Mouse (Mus musculus) kidney, embryonic 16.5 days (tissue): Measurements from ENCODE around the gene Jagn1. TPM values are rescaled to one million over a fixed set of nuclear protein-coding genes. Genes with fewer than 3 reads are reported as not detected.

Experiments
- ATAC-seq: fragments of 200-750 bp; cut with Nextera tagmentation; 2 replicates; pipeline ENCODE4 v1.8.0; 2017; ENCODE audit warnings: moderate TSS enrichment; ENCODE audit not compliant: low FRiP score, low TSS enrichment
- H3K27ac ChIP-seq: fragments of 300-500 bp; sonication (generic); 2 replicates; pipeline ENCODE4 v1.5.1; 2014; ENCODE audit warnings: low read length
- H3K27me3 ChIP-seq: fragments of 300-500 bp; sonication (generic); 2 replicates; pipeline ENCODE4 v1.6.1; 2014; ENCODE audit warnings: low read length, control low read depth, mixed read lengths; ENCODE audit not compliant: insufficient read depth
- H3K36me3 ChIP-seq: fragments of 300-500 bp; sonication (generic); 2 replicates; pipeline ENCODE4 v1.6.1; 2014; ENCODE audit warnings: low read length, control low read depth, mixed read lengths; ENCODE audit not compliant: insufficient read depth
- H3K4me1 ChIP-seq: fragments of 300-500 bp; sonication (generic); 2 replicates; pipeline ENCODE4 v1.6.1; 2014; ENCODE audit warnings: low read length, control low read depth, mixed read lengths; ENCODE audit not compliant: insufficient read depth
- H3K4me2 ChIP-seq: fragments of 300-500 bp; sonication (generic); replicated peaks from 2 replicates; pipeline ENCODE4 v1.6.1; 2014; ENCODE audit warnings: low read depth, low read length
- H3K4me3 ChIP-seq: fragments of 300-500 bp; sonication (generic); 2 replicates; pipeline ENCODE4 v1.5.1; 2014; ENCODE audit warnings: mild to moderate bottlenecking, low read length
- H3K9ac ChIP-seq: fragments of 300-500 bp; sonication (generic); replicated peaks from 2 replicates; pipeline ENCODE4 v1.6.1; 2014; ENCODE audit warnings: low read length
- H3K9me3 ChIP-seq: fragments of 300-500 bp; sonication (generic); 2 replicates; pipeline ENCODE4 v1.6.1; 2016; ENCODE audit warnings: low read length, control low read depth
- WGBS: fragments of 180-500 bp; shearing (Covaris S2); extraction: QIAGEN DNeasy Blood & Tissue Kit; methylation state at CpG from one replicate; pipeline ENCODE4 v1.1.7; 2014; 5-methylcytosine and 5-hydroxymethylcytosine counted together
- polyA plus RNA-seq: library from polyadenylated mRNA; unstranded; fragments of >200 nt; fragmentation: Nextera tagmentation; extraction: Ambion mirVana; gene quantifications from 2 replicates; pipeline ENCODE4 v1.2.1, GENCODE M21; 2015

Jagn1 gene
- polyA plus RNA-seq, 1 experiment from 2014 or later: 121 TPM

- Histone ChIP-seq H3K27me3 (no peaks in the 10 kb centered on the region), H3K4me3 (no peak overlapping the region), H3K27ac (no peak overlapping the region), H3K4me2 (no peak overlapping the region), H3K4me1 (no peaks in the 10 kb centered on the region), H3K9ac (no peak overlapping the region), H3K36me3 (peaks cover 9% of the 10 kb centered on the region), H3K9me3 (no peaks in the 10 kb centered on the region)
- no peak for ATAC-seq
- 62% methylated on average over 1 of the region's 1 CpGs for WGBS
Measured at GRCm38 (mm10) chr6:113410001-113410400, 32.4 kb upstream of the Jagn1 start.

- Histone ChIP-seq H3K4me2 (no peak overlapping the region), H3K36me3 (peaks cover 14% of the 10 kb centered on the region), H3K27me3 (no peaks in the 10 kb centered on the region), H3K27ac (no peak overlapping the region), H3K9me3 (no peaks in the 10 kb centered on the region), H3K4me3 (no peak overlapping the region), H3K9ac (no peak overlapping the region), H3K4me1 (peaks cover 14% of the 10 kb centered on the region)
- 89% methylated on average over 5 of the region's 5 CpGs for WGBS
- no peak for ATAC-seq
Measured at GRCm38 (mm10) chr6:113416416-113416815, 26.0 kb upstream of the Jagn1 start.

DNA sequence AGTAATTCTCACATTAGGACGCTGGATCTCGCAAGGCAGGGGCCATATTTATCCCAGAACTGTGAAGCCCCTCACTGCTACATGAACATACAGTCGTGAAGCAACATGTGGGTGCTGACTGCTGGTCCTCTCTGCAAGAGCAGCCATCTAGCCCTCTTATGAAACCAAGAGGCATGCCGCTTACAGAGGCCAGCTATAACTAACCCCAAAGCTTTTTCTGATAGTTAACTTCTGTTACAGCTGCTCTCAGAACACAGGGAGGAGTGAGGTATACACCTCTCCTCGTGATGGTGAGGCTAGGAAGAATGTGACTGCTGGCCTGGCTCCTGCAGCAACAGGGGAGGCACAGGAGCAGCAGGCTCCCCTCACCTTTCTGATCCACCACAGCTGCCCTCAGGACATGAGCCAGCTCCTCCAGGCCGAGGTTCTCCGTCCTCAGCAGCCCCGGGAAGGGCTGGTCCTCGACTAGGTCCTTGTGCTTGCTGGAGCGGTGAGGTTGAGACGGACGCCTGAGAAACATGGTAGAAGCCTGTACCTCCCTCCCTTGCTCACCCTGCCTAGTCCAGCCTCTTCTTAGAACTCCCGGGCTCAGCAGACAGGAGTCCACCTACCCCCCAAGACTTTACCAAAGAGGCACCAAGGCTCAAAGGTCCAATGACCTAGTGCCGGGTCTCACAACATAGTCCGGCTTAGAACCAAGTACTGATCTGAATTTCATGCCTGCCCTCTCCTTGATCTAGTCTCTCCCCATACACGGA, 23.7 kb upstream of the Jagn1 start:
- ATAC-seq: peak; percentile 63
- WGBS: 9% methylated on average over 16 of the region's 16 CpGs

DNA sequence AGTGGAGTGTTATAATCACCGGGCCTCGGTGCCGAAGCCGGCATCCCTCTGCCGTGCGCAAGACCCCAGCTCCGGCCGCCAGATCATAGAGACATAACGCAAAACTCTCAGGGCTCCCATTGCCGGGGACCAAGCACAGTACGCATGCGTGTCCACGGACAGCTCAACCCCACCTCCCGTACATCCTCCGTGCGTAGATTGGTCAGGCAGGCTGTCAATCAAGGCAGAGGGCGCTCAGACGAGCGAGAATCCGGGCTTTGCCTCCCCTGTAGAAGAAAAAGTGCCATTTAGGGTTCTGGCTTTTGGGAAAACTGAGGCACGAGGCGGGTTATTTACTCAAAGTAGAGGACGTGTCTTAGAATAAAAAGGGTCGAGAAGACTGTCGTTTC, 23.2 kb upstream of the Jagn1 start, which contains the start of gene Rpusd3:
Gene Rpusd3 (minus strand): TSS at position 142 of the 389 bp plus-strand sequence.
- under 1% methylated on average over 25 of the region's 25 CpGs for WGBS
- H3K9ac ChIP-seq: peak within 1 kb of the TSS; percentile 81
- peak within 1 kb of the TSS; percentile 70 for H3K27ac ChIP-seq
- peaks cover 14% of the 10 kb centered on the region for H3K4me1 ChIP-seq
- H3K4me2 ChIP-seq: peak within 1 kb of the TSS; percentile 63
- no peaks in the 10 kb centered on the region for H3K9me3 ChIP-seq
- ATAC-seq: peak; percentile 97
- H3K4me3 ChIP-seq: peak within 1 kb of the TSS; percentile 65
- H3K27me3 ChIP-seq: no peaks in the 10 kb centered on the region
- H3K36me3 ChIP-seq: peaks cover 14% of the 10 kb centered on the region

More for the DNA sequence above, 23.7 kb upstream of the Jagn1 start:
- no peaks in the 10 kb centered on the region for H3K27me3 ChIP-seq
- peaks cover 14% of the 10 kb centered on the region for H3K4me1 ChIP-seq
- peak overlapping the region; percentile 63 for H3K4me2 ChIP-seq
- H3K27ac ChIP-seq: peak overlapping the region; percentile 70
- no peaks in the 10 kb centered on the region for H3K9me3 ChIP-seq
- peaks cover 14% of the 10 kb centered on the region for H3K36me3 ChIP-seq
- H3K4me3 ChIP-seq: peak overlapping the region; percentile 65
- peak overlapping the region; percentile 81 for H3K9ac ChIP-seq

DNA sequence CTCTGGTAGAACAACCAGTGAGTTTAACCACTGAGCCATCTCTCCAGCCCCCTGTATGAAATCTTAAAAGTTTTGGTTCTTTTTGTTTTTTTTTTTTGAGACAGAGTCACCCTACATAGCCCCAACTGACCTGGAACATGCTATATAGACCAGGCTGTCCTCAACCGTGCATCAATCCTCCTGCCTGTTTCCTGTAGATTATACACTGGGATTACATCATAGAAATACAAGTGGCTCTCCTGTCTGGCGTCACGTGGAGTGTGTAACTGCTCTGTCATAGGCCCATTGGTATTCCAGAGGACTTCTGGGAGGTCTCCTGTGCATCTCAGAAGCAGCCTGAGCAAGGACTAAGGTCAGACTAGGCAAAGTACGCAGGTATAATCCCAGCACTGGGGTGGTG, 19.4 kb upstream of the Jagn1 start:
- Histone ChIP-seq H3K4me3 (no peak overlapping the region), H3K36me3 (no peaks in the 10 kb centered on the region), H3K27ac (no peak overlapping the region), H3K4me1 (peaks cover 10% of the 10 kb centered on the region), H3K9me3 (peaks cover 4% of the 10 kb centered on the region; the same call in 1 of the 2 replicates), H3K4me2 (no peak overlapping the region), H3K27me3 (no peaks in the 10 kb centered on the region), H3K9ac (no peak overlapping the region)
- WGBS: 73% methylated on average over 4 of the region's 4 CpGs
- ATAC-seq: no peak

GRCm38 (mm10) chr6:113424187-113424586, 18.2 kb upstream of the Jagn1 start:
- Histone ChIP-seq H3K9ac (no peak overlapping the region), H3K4me3 (no peak overlapping the region), H3K9me3 (peaks cover 4% of the 10 kb centered on the region; the same call in 1 of the 2 replicates), H3K27me3 (no peaks in the 10 kb centered on the region), H3K27ac (no peak overlapping the region), H3K36me3 (no peaks in the 10 kb centered on the region), H3K4me1 (0 out of 2 replicates have a peak, but pooled peaks cover 3% of the 10 kb centered on the region), H3K4me2 (no peak overlapping the region)
- no peak for ATAC-seq
- WGBS: 81% methylated on average over 7 of the region's 7 CpGs

GRCm38 (mm10) chr6:113426696-113427095, 15.7 kb upstream of the Jagn1 start:
- no peak for ATAC-seq
- 93% methylated on average over 4 of the region's 4 CpGs for WGBS

GRCm38 (mm10) chr6:113427397-113427796, 15.0 kb upstream of the Jagn1 start:
- Histone ChIP-seq H3K4me1 (no peaks in the 10 kb centered on the region), H3K27ac (no peak overlapping the region), H3K27me3 (no peaks in the 10 kb centered on the region), H3K9me3 (peaks cover 4% of the 10 kb centered on the region; the same call in 1 of the 2 replicates), H3K4me3 (no peak overlapping the region), H3K36me3 (no peaks in the 10 kb centered on the region), H3K4me2 (no peak overlapping the region), H3K9ac (no peak overlapping the region)
- 57% methylated on average over 3 of the region's 3 CpGs for WGBS
- ATAC-seq: no peak

More at GRCm38 (mm10) chr6:113426696-113427095, 15.7 kb upstream of the Jagn1 start:
- Histone ChIP-seq H3K27me3 (no peaks in the 10 kb centered on the region), H3K4me2 (no peak overlapping the region), H3K4me1 (no peaks in the 10 kb centered on the region), H3K9me3 (peaks cover 4% of the 10 kb centered on the region; the same call in 1 of the 2 replicates), H3K36me3 (no peaks in the 10 kb centered on the region), H3K27ac (no peak overlapping the region), H3K9ac (no peak overlapping the region), H3K4me3 (no peak overlapping the region)

DNA sequence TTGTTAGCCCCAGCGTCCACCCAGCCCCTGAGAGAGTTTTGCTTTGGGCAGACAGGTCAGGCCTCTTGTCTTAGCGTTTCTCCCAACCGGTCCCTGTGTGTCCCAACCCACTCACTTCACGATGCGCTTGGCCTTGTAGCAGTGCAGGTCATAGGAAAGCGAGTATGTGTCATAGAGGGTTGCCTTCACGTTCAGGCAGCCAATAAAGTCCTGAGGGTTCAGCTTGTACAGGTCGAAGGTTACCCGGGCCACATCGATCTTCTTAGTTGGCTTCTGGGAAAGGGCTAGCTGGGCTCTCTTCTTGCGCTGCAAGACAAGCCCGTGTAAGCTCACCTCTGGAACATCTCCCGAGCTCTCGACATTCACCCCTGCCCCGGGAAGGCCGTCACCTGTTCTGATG, 14.4 kb upstream of the Jagn1 start:
- no peak for ATAC-seq
- no peak overlapping the region for H3K4me2 ChIP-seq
- H3K27ac ChIP-seq: no peak overlapping the region
- H3K27me3 ChIP-seq: no peaks in the 10 kb centered on the region
- no peak overlapping the region for H3K4me3 ChIP-seq
- H3K4me1 ChIP-seq: no peaks in the 10 kb centered on the region
- H3K36me3 ChIP-seq: no peaks in the 10 kb centered on the region
- 84% methylated on average over 16 of the region's 16 CpGs for WGBS
- H3K9me3 ChIP-seq: peaks cover 4% of the 10 kb centered on the region; the same call in 1 of the 2 replicates
- no peak overlapping the region for H3K9ac ChIP-seq

DNA sequence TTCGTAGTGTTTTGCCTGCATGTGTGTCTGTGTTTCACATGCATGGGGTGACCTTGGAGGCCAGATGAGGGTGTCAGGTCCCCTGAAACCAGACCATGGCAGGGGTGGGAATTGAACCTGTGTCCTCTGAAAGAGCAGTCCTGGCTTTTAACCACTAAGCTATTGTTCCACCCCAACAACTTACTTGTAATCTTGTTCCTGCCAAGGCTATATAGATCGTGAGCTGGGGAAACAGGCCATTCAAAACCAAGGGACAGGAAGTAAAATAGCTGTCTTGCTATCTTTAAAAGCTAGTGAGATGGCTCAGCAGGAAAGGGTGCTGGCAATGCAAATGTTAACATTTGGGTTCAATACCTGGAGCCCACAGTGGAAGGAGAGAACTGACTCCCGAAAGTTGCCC, 12.4 kb upstream of the Jagn1 start:
- H3K4me2 ChIP-seq: no peak overlapping the region
- peaks cover 4% of the 10 kb centered on the region; the same call in 1 of the 2 replicates for H3K9me3 ChIP-seq
- no peak overlapping the region for H3K27ac ChIP-seq
- no peaks in the 10 kb centered on the region for H3K4me1 ChIP-seq
- H3K9ac ChIP-seq: no peak overlapping the region
- no peak for ATAC-seq
- no peaks in the 10 kb centered on the region for H3K36me3 ChIP-seq
- no peaks in the 10 kb centered on the region for H3K27me3 ChIP-seq
- WGBS: 76% methylated on average over 3 of the region's 3 CpGs
- H3K4me3 ChIP-seq: no peak overlapping the region
